Mouse (Mus musculus) midbrain, embryonic 13.5 days (tissue): ENCODE data around the gene Chrm3. TPM values are rescaled to one million over a fixed set of nuclear protein-coding genes. Genes with fewer than 3 reads are reported as not detected.

Experiments
- ATAC-seq: fragments of 200-750 bp; cut with Nextera tagmentation; 2 replicates; pipeline ENCODE4 v1.8.0; 2017; ENCODE audit warnings: mild to moderate bottlenecking, moderate TSS enrichment, moderate library complexity
- H3K27ac ChIP-seq: fragments of 300-500 bp; sonication (generic); 2 replicates; pipeline ENCODE4 v1.5.1; 2015; ENCODE audit warnings: inconsistent platforms, mild to moderate bottlenecking, moderate library complexity
- H3K27me3 ChIP-seq: fragments of 300-500 bp; sonication (generic); 2 replicates; pipeline ENCODE4 v1.6.1; 2015; ENCODE audit warnings: mild to moderate bottlenecking, inconsistent platforms
- H3K36me3 ChIP-seq: fragments of 300-500 bp; sonication (generic); 2 replicates; pipeline ENCODE4 v1.6.1; 2015; ENCODE audit warnings: mild to moderate bottlenecking, inconsistent platforms
- H3K4me1 ChIP-seq: fragments of 300-500 bp; sonication (generic); replicated peaks from 2 replicates; pipeline ENCODE4 v1.6.1; 2015; ENCODE audit warnings: inconsistent platforms
- H3K4me2 ChIP-seq: fragments of 300-500 bp; sonication (generic); replicated peaks from 2 replicates; pipeline ENCODE4 v1.6.1; 2015; ENCODE audit warnings: moderate library complexity, mild to moderate bottlenecking, inconsistent platforms
- H3K4me3 ChIP-seq: fragments of 300-500 bp; sonication (generic); replicated peaks from 2 replicates; pipeline ENCODE4 v1.5.1; 2015; ENCODE audit warnings: mild to moderate bottlenecking, inconsistent platforms
- H3K9ac ChIP-seq: fragments of 300-500 bp; sonication (generic); replicated peaks from 2 replicates; pipeline ENCODE4 v1.6.1; 2015; ENCODE audit warnings: mild to moderate bottlenecking, inconsistent platforms
- H3K9me3 ChIP-seq: fragments of 300-500 bp; sonication (generic); 2 replicates; pipeline ENCODE4 v1.6.1; 2016; ENCODE audit warnings: mild to moderate bottlenecking, inconsistent platforms
- WGBS: fragments of 180-500 bp; shearing (Covaris S2); methylation state at CpG from one replicate; pipeline ENCODE4 v1.1.7; 2015; 5-methylcytosine and 5-hydroxymethylcytosine counted together
- polyA plus RNA-seq: library from polyadenylated mRNA; unstranded; fragments of >200 nt; fragmentation: Nextera tagmentation; extraction: Ambion mirVana; gene quantifications from 2 replicates; pipeline ENCODE4 v1.2.1, GENCODE M21; 2015

Gene Chrm3
- polyA plus RNA-seq, 1 experiment from 2014 or later = 1.4 TPM

DNA sequence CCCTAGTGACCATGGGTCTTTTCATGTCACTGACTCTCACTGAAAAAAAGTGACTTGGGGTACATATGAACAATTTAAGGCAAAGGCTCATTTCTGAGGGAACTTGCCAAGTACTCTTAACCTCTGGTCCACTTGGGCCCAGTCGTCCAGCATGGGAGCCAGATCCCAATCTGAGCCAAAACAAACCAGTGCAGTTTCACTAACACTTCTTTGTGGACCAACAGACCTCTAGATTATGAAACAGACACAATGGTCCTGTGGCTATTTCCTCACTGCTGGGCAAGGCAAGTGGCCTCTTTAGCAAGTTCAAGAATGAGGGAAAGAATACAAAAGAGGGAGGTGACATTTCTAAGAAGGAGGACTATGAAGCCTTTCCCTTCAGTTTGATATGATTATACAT lies 420.5 kb downstream of the Chrm3 start:
- no peak for ATAC-seq
- WGBS = 80% methylated on average over 1 of the region's 1 CpGs
- no peak overlapping the region for H3K9ac ChIP-seq

DNA sequence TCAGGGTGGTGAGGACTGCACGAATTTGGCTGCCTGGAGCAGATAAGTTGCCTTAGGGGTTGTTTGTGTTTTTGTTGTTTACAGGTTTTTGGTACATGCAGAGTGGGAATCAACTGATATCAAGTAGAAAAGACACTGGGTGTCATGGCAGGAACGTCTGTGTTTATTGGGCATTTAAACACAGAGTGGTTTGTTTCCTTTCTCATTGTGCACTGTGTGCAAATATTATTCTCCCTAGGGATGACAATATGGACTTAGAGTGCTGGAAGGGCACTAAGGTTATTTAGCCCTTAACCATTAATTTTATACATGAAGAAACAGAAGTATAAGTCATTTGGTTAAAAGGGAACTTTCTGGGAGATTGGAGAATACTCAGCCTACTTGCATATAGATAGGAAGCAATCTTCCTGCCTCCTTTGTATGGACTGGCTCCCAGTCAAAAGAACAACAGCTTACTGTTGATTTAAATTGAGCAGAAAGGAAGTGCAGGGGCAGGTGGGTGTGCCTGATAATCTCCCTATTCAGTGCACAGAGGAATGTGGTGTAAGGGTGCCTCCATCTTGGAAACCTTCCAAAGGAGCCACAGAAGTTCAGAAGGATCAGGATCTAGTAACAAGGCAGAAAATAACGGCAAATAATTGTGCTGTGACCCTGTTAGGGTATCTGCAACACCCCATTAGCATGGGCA lies 421.7 kb downstream of the Chrm3 start:
- Histone ChIP-seq H3K27ac (no peak overlapping the region), H3K4me3 (no peak overlapping the region), H3K9me3 (no peaks in the 10 kb centered on the region), H3K4me1 (no peaks in the 10 kb centered on the region), H3K27me3 (no peaks in the 10 kb centered on the region), H3K36me3 (no peaks in the 10 kb centered on the region), H3K9ac (no peak overlapping the region), H3K4me2 (no peak overlapping the region)
- ATAC-seq = no peak
- WGBS = 66% methylated on average over 3 of the region's 3 CpGs

More for the DNA sequence above, 420.5 kb downstream of the Chrm3 start:
- H3K4me3 ChIP-seq = no peak overlapping the region
- H3K27me3 ChIP-seq = no peaks in the 10 kb centered on the region
- no peaks in the 10 kb centered on the region for H3K36me3 ChIP-seq
- H3K4me2 ChIP-seq = no peak overlapping the region
- H3K27ac ChIP-seq = no peak overlapping the region
- H3K9me3 ChIP-seq = no peaks in the 10 kb centered on the region
- H3K4me1 ChIP-seq = no peaks in the 10 kb centered on the region

DNA sequence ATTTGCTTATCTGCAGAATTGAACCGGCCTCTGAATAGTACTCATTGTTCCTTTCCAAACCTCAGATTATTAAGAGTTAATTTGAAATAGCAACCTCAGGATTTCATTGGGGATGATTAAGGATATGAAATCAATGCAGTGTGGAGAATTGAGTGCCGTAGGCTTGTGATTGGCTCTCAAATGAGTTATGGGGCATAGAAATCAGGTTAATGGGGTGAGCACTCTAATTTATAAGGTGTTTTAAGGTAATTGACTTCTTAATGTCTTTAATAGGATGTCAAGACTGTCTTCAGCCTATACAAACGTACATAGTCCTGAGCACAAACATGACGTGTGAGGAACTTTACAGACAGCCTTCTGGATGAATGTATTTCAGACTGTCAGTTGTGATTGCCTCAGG lies 427.9 kb downstream of the Chrm3 start:
- 70% methylated on average over 4 of the region's 4 CpGs for WGBS
- H3K9ac ChIP-seq = no peak overlapping the region

DNA sequence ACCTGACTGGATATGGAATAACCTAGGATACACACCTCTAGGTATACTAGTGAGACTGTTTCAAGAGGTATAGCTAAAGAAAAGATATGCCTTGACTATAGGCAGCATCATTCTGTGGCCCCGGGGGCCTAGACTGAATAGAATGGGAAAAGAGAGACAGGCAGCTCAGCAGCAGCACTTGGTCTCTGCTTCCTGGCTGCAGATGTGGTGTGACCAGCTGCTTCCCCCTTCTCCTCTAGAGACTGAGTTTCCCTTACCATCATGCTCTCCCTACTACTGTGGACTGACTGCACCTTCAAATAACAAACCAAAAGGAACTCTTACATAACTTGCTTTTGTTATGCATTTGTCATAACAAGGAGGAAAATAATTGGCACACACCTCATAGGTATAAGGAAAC lies 430.0 kb downstream of the Chrm3 start:
- Histone ChIP-seq H3K4me1 (peaks cover 6% of the 10 kb centered on the region), H3K9ac (no peak overlapping the region), H3K36me3 (no peaks in the 10 kb centered on the region), H3K9me3 (no peaks in the 10 kb centered on the region), H3K27ac (no peak overlapping the region), H3K27me3 (no peaks in the 10 kb centered on the region), H3K4me3 (no peak overlapping the region), H3K4me2 (no peak overlapping the region)
- ATAC-seq = no peak
- 54% methylated on average over 1 of the region's 1 CpGs for WGBS

More for the DNA sequence above, 427.9 kb downstream of the Chrm3 start:
- Histone ChIP-seq H3K4me2 (no peak overlapping the region), H3K4me1 (peaks cover 6% of the 10 kb centered on the region), H3K36me3 (no peaks in the 10 kb centered on the region), H3K27ac (no peak overlapping the region), H3K4me3 (no peak overlapping the region), H3K9me3 (no peaks in the 10 kb centered on the region), H3K27me3 (no peaks in the 10 kb centered on the region)
- no peak for ATAC-seq

DNA sequence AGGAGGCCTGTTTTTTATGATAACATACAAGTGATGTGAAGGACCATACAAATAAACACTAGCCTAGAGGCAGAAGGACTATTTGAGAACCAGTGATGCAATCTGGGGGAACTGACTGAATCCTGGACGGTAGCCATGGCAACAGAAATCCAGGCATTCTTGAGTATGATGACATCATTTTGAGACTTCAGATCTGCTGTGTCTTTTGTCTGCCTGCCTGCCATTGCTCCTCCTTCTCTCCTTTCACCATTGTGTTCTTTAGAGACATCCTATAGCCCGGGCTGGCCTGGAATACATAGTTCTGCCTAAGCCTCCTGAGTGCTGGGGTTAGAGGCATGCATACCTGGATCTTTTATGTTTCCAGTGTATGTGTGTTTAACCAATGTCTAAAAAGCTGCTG lies 430.7 kb downstream of the Chrm3 start:
- WGBS = 26% methylated on average over 2 of the region's 2 CpGs
- no peaks in the 10 kb centered on the region for H3K27me3 ChIP-seq
- no peak overlapping the region for H3K9ac ChIP-seq
- H3K9me3 ChIP-seq = no peaks in the 10 kb centered on the region
- 0 out of 2 replicates have a peak overlapping the region, but pooled peaks have one; percentile 4 for H3K27ac ChIP-seq
- no peak overlapping the region for H3K4me3 ChIP-seq
- peak; percentile 91 for ATAC-seq
- H3K36me3 ChIP-seq = no peaks in the 10 kb centered on the region
- H3K4me2 ChIP-seq = no peak overlapping the region
- peaks cover 6% of the 10 kb centered on the region for H3K4me1 ChIP-seq

DNA sequence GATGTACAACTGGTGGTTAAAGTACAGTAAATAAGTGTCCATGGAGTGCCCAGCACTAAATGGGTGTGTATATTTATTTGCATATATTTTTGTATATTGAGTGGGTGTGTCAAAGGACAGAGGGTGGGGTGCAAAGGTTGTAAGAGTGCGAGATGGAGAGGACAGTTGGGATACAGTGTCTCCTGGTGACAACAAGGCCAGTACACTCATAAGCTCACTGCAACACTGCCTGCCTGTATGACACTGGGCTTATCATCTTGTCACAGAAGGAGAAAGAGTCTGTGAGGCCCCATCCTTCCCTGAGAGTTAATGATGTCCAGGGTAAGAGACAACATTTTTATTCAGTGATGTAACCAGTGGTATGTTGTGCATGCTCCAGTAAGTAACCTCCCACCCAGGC lies 439.5 kb downstream of the Chrm3 start:
- WGBS = 85% methylated on average over 1 of the region's 1 CpGs
- no peak overlapping the region for H3K9ac ChIP-seq
- H3K9me3 ChIP-seq = no peaks in the 10 kb centered on the region
- H3K27me3 ChIP-seq = no peaks in the 10 kb centered on the region
- ATAC-seq = 0 out of 2 replicates have a peak, but pooled peaks have one; percentile 24
- H3K4me1 ChIP-seq = no peaks in the 10 kb centered on the region
- H3K36me3 ChIP-seq = no peaks in the 10 kb centered on the region
- H3K4me3 ChIP-seq = no peak overlapping the region
- no peak overlapping the region for H3K27ac ChIP-seq
- H3K4me2 ChIP-seq = no peak overlapping the region

DNA sequence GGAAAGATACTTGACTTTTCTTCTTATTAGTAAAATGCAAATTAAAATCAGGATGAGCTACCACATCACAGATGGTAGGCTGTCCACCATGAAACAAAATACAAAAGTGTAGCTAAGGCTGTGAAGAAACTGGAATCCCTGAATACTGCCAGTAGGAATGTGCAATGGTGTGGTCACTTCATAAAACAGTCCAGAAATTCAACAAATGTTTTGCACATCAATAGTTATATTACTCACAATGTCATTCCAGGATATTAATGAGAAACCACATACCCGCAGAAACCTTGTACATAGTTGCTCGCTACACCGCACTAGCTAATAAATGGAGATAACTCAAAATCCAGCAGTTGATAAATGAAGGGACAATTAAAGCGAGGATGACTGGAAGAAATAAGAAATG lies 447.9 kb downstream of the Chrm3 start:
- Histone ChIP-seq H3K4me2 (no peak overlapping the region), H3K9ac (no peak overlapping the region), H3K27me3 (no peaks in the 10 kb centered on the region), H3K27ac (no peak overlapping the region), H3K36me3 (no peaks in the 10 kb centered on the region), H3K9me3 (no peaks in the 10 kb centered on the region), H3K4me3 (no peak overlapping the region), H3K4me1 (no peaks in the 10 kb centered on the region)
- ATAC-seq = no peak
- WGBS = 96% methylated on average over 4 of the region's 4 CpGs

DNA sequence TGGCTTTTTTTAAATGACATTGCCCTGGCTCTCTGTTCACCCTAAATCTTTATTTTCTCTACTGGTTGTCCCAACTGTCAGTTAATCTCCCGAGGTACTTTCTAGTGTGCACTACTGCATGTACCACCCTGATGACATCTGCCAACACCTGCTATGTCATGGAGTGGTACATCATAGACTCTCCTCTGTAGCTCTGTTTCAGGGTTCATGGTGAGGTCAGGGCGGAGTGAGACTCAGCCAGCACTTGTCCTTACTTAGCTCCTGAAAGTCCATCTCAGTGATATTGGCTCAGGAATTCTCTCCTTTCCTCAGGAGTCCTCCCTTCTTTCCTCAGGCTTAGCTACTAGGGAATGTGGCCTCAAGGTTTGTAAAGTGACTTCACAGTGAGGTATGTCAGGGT lies 451.9 kb downstream of the Chrm3 start:
- Histone ChIP-seq H3K27me3 (no peaks in the 10 kb centered on the region), H3K4me3 (no peak overlapping the region), H3K9ac (no peak overlapping the region), H3K27ac (no peak overlapping the region), H3K4me2 (no peak overlapping the region), H3K9me3 (no peaks in the 10 kb centered on the region), H3K4me1 (no peaks in the 10 kb centered on the region), H3K36me3 (no peaks in the 10 kb centered on the region)
- no peak for ATAC-seq
- WGBS = 82% methylated on average over 2 of the region's 2 CpGs

DNA sequence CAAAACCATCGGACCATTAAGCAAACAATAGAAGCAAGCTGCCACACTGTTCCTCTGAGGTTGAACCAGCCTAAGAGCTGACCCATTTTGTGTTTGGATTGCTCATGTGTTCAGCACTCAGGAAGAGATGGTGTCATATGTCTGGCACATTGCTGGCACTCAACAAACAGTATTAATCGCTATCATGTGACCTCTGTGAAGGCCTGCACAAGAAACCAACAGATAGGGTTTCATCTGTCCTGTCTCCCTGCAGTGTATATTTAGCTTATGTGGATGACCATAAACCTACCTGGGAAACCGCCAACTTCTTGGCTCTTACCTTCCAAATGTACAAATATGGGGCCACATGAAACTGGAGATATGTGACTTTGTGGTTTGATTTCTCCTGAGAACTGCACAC lies 453.4 kb downstream of the Chrm3 start:
- Histone ChIP-seq H3K36me3 (no peaks in the 10 kb centered on the region), H3K4me3 (no peak overlapping the region), H3K4me1 (no peaks in the 10 kb centered on the region), H3K27me3 (no peaks in the 10 kb centered on the region), H3K9ac (no peak overlapping the region), H3K9me3 (no peaks in the 10 kb centered on the region), H3K4me2 (no peak overlapping the region), H3K27ac (no peak overlapping the region)
- WGBS = 88% methylated on average over 3 of the region's 3 CpGs
- ATAC-seq = no peak

DNA sequence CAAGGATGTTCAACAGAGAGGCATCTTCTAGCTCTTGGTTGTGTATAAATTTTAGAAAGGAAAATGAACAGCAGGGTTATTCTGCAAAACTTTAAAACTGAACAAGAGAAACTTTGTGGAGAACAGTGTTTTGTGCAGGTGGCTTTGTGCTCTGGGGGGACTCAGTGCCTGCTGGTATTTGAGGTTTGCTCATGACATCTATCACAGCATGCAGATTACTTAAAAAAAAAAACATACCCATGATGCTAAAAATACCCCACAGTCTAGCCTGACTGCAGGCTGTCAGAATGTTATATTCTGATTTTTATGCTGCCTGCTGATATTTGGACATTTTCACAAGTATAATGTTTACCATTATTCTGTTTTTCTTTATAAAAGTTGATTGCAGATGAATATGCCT lies 456.2 kb downstream of the Chrm3 start:
- no peaks in the 10 kb centered on the region for H3K9me3 ChIP-seq
- H3K27ac ChIP-seq = no peak overlapping the region
- H3K4me1 ChIP-seq = no peaks in the 10 kb centered on the region
- H3K27me3 ChIP-seq = no peaks in the 10 kb centered on the region
- H3K4me3 ChIP-seq = no peak overlapping the region
- H3K36me3 ChIP-seq = no peaks in the 10 kb centered on the region
- no peak for ATAC-seq
- no peak overlapping the region for H3K9ac ChIP-seq
- no peak overlapping the region for H3K4me2 ChIP-seq

DNA sequence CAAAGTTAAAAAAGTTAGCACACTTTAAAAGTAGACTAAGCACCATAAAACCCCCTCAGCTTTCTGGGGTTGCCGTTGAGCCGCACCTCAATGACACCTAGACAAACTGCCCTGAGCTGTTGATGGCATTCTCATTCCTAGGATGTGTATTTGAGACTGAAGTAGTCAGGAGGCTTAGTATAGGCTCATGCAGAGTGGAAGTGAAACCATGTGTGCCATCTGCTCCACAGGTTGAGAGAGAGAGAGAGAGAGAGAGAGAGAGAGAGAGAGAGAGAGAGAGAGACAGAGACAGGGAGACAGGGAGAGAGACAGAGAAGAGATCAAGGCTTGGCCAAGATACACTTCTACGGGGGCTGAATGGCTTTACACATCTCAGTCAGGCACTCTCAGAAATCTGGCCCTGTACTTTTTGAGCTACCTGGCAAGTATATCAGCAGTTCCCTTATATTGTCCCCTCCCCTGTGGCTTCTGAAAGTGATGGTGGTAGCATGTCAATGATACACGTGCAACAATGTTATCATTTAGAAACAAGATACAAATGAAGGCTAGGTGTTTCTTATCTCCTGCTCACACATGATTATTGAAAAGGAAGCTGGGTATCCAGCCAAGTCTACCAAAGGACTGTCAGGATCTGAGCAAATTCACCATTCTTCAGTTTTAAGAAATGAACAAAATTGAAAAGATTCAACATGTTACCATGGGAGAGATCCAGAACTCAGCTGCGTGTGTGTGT lies 459.8 kb downstream of the Chrm3 start:
- Histone ChIP-seq H3K9me3 (no peaks in the 10 kb centered on the region), H3K4me3 (no peak overlapping the region), H3K4me1 (no peaks in the 10 kb centered on the region; the same call in 1 of the 2 replicates), H3K4me2 (no peak overlapping the region), H3K9ac (no peak overlapping the region), H3K36me3 (no peaks in the 10 kb centered on the region), H3K27me3 (no peaks in the 10 kb centered on the region), H3K27ac (no peak overlapping the region)
- ATAC-seq = no peak
- WGBS = 93% methylated on average over 5 of the region's 5 CpGs

DNA sequence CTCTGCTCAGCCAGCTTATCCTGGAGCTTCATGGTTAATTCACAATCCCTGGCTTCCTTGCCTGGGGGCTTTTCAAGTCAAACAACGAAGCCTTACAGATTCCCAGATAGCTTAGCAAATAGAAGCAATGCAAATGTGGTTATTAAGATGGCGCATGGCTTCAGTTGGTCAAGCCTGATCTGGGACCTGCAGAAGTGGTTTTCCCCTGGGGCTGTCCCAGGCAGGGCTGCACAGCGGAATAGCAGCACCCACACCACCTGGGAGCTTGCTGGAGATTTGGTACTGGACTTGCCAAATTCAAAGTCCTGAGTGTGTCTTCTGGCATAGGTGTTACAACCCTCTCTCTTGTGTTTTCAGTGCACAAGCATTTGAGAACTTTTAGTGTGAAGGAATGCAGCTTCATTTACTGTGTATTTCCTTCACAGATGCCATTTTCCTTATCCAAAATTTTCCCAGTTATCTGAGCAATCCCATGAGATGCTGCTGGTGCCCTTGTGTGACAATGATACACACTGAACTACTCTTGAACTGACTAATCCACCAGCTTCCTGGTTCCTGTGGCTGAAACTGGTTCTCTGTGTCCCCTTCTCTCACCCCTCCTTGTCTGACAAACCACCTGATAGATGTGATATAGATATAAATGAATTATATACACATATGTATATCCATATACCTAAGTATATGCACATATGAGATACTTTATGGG lies 461.8 kb downstream of the Chrm3 start:
- Histone ChIP-seq H3K9me3 (no peaks in the 10 kb centered on the region), H3K4me3 (no peak overlapping the region), H3K36me3 (no peaks in the 10 kb centered on the region), H3K9ac (no peak overlapping the region), H3K4me1 (no peaks in the 10 kb centered on the region; the same call in 1 of the 2 replicates), H3K4me2 (no peak overlapping the region), H3K27me3 (no peaks in the 10 kb centered on the region), H3K27ac (no peak overlapping the region)
- 70% methylated on average over 3 of the region's 3 CpGs for WGBS
- ATAC-seq = no peak
